Mouse (Mus musculus) forebrain, embryonic 16.5 days (tissue): ENCODE results near the gene 6030408B16Rik. TPM values are rescaled to one million over a fixed set of nuclear protein-coding genes. Genes with fewer than 3 reads are reported as not detected.

Source experiments
- ATAC-seq: fragments of 200-750 bp; cut with Nextera tagmentation; 2 replicates; pipeline ENCODE4 v1.8.0; 2017; ENCODE audit warnings: mild to moderate bottlenecking, moderate library complexity
- H3K27ac ChIP-seq: fragments of 300-500 bp; sonication (generic); 2 replicates; pipeline ENCODE4 v1.5.1; 2014; ENCODE audit warnings: low read length, control low read depth
- H3K27me3 ChIP-seq: fragments of 300-500 bp; sonication (generic); replicated peaks from 2 replicates; pipeline ENCODE4 v1.6.1; 2014; ENCODE audit warnings: low read length; ENCODE audit not compliant: control insufficient read depth, insufficient read depth
- H3K36me3 ChIP-seq: fragments of 300-500 bp; sonication (generic); 2 replicates; pipeline ENCODE4 v1.6.1; 2014; ENCODE audit not compliant: control insufficient read depth, insufficient read depth
- H3K4me1 ChIP-seq: fragments of 300-500 bp; sonication (generic); replicated peaks from 2 replicates; pipeline ENCODE4 v1.6.1; 2014; ENCODE audit warnings: low read length; ENCODE audit not compliant: control insufficient read depth, insufficient read depth
- H3K4me2 ChIP-seq: fragments of 300-500 bp; sonication (generic); 2 replicates; pipeline ENCODE4 v1.6.1; 2014; ENCODE audit warnings: mild to moderate bottlenecking, low read length, control low read depth
- H3K4me3 ChIP-seq: fragments of 300-500 bp; sonication (generic); replicated peaks from 2 replicates; pipeline ENCODE4 v1.5.1; 2014; ENCODE audit warnings: mild to moderate bottlenecking, low read length, control low read depth
- H3K9ac ChIP-seq: fragments of 300-500 bp; sonication (generic); replicated peaks from 2 replicates; pipeline ENCODE4 v1.6.1; 2014; ENCODE audit warnings: low read depth, low read length, control low read depth
- H3K9me3 ChIP-seq: fragments of 300-500 bp; sonication (generic); 2 replicates; pipeline ENCODE4 v1.6.1; 2016; ENCODE audit warnings: low read length; ENCODE audit not compliant: control insufficient read depth
- WGBS: fragments of 180-500 bp; shearing (Covaris S2); extraction: QIAGEN DNeasy Blood & Tissue Kit; methylation state at CpG from one replicate; pipeline ENCODE4 v1.1.7; 2014; 5-methylcytosine and 5-hydroxymethylcytosine counted together
- polyA plus RNA-seq: library from polyadenylated mRNA; unstranded; fragments of >200 nt; fragmentation: Nextera tagmentation; extraction: Ambion mirVana; gene quantifications from 2 replicates; pipeline ENCODE4 v1.2.1, GENCODE M21; 2015

The 6030408B16Rik gene
- polyA plus RNA-seq, result 0.29 and 0.30 TPM in 2 replicates

DNA sequence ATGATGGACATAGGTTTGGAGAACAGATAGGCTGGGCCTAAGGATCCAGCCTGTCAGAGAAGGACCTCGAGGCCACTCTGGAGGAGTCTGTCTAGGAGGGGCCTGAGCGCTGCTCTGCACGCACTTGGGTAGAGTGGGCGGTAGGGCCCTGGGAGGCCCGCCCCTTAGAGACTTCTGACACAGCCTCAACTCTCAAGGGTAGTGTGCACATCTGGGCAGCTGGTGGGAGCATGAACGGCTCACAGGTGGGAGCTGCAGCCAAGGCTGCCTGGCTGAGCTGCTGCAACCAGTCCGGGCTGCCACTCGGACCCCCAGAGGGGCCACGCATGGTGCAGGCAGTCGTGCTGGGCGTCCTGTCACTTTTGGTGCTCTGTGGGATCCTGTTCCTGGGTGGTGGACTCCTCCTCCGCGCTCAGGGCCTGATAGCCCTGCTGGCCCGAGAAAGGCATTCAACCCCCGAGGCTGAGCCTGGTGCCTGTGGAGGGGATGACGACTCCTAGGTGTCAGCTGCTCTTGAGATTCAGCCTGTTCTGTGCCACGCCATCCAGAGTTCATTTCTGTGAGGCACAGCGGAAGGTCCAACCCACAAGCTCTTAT lies at the start of gene 6030408B16Rik:
Gene 6030408B16Rik (plus strand): TSS at position 188 of the 597 bp plus-strand sequence.
- H3K9ac ChIP-seq, result no peak within 1 kb of the TSS
- peaks cover 10% of the 10 kb centered on the region; the same call in 1 of the 2 replicates for H3K36me3 ChIP-seq
- H3K4me2 ChIP-seq, result no peak within 1 kb of the TSS
- H3K4me1 ChIP-seq, result no peaks in the 10 kb centered on the region
- 68% methylated on average over 18 of the region's 18 CpGs for WGBS
- no peaks in the 10 kb centered on the region for H3K27me3 ChIP-seq
- no peak for ATAC-seq
- no peak within 1 kb of the TSS for H3K4me3 ChIP-seq
- no peak within 1 kb of the TSS for H3K27ac ChIP-seq
- no peaks in the 10 kb centered on the region for H3K9me3 ChIP-seq

DNA sequence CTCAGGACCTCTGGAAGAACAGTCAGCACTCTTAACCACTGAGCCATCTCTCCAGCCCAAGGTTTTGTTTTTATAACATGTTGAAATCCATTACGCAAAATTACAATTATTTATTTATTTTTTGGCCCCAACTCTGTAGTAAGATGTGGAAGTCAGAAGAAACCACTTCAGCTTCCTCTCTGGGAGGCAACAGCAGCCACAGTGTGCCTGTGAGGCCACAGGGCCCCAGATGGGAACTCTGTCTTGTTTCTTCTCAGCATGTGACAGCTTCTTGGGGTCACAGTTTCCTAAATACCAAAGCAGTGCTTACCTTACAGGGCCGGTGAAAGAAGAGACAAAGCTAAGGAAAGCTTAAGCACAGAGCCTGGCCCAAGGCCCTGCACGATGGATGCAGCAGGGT lies 49.0 kb upstream of the 6030408B16Rik start:
- H3K36me3 ChIP-seq, result no peaks in the 10 kb centered on the region
- H3K27me3 ChIP-seq, result no peaks in the 10 kb centered on the region
- ATAC-seq, result no peak
- 70% methylated on average over 3 of the region's 3 CpGs for WGBS
- H3K27ac ChIP-seq, result no peak overlapping the region
- H3K4me1 ChIP-seq, result peaks cover 14% of the 10 kb centered on the region
- H3K9me3 ChIP-seq, result no peaks in the 10 kb centered on the region
- H3K4me2 ChIP-seq, result no peak overlapping the region
- H3K9ac ChIP-seq, result no peak overlapping the region
- no peak overlapping the region for H3K4me3 ChIP-seq

DNA sequence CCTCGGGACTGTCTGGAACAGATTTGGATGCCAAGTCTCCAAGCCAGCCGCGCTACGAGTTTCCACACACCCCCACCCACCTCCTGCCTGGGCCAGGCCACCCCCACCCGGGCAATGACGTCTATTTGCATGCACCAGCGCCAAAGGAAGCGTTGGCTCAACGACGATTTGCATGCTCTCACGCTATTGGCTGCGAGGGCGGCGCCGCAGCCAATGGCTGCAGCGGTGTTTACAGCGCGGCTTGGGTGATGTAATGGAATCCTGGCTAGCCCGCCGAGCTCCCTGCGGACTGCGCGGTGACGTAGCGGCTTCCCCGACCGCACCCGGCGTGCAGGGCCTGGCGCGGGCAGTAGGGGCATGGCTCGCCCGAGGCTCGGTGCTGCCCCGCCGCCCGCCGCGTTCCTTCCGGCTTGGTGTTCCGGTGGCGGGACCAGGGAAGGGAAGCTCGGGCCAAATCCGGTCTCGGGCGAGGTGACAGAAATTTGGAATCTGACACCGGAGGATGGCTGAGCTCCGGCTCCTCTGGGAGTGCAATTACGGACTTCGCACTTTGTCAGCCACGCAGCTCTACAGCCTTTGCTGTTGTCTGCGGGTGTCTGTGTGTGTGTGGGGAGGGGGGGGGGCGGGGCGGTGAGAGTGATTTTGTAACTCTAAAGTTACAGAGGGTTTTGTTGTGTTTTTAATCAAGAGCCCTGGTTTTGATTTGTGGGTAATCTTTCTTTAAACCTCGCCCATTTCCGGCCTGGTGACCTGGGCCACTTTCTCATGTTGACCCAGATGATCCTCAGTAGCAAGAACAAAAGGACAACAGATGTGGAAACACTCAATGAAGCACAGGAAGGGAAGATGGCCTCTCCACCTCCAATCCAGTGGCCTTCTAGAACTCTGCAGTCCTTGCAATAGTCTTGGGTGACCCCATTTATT lies 46.5 kb upstream of the 6030408B16Rik start:
- Histone ChIP-seq H3K9ac (peak overlapping the region; percentile 77), H3K27me3 (no peaks in the 10 kb centered on the region), H3K9me3 (no peaks in the 10 kb centered on the region), H3K27ac (peak overlapping the region; percentile 86), H3K4me1 (peaks cover 7% of the 10 kb centered on the region), H3K4me3 (peak overlapping the region; percentile 67), H3K4me2 (peak overlapping the region; percentile 78), H3K36me3 (no peaks in the 10 kb centered on the region)
- ATAC-seq, result peak; percentile 99
- 3% methylated on average over 56 of the region's 56 CpGs for WGBS

DNA sequence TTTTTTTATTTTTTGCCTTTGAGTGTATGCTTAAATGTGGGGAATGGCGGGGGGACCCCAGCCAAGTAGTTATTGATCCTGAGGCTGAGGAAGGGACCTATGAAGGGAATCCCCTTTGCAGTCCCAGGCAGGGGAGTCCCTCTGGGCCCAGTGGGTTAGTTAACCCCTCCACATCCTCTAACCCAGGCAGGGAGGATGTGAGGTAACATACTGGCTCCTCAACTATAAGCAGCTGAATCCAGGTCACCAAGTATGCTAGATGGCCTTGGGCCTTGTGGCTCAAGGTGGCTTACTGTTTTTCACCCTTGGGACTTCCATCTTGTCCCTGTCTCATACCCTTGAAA lies 45.9 kb upstream of the 6030408B16Rik start:
- no peak for ATAC-seq
- Histone ChIP-seq H3K4me1 (peaks cover 7% of the 10 kb centered on the region), H3K36me3 (no peaks in the 10 kb centered on the region), H3K27ac (no peak overlapping the region), H3K4me3 (no peak overlapping the region; the same call in 1 of the 2 replicates), H3K9me3 (no peaks in the 10 kb centered on the region), H3K9ac (no peak overlapping the region), H3K27me3 (no peaks in the 10 kb centered on the region), H3K4me2 (peak overlapping the region; percentile 78)
- WGBS, result 84% methylated on average over 1 of the region's 1 CpGs

DNA sequence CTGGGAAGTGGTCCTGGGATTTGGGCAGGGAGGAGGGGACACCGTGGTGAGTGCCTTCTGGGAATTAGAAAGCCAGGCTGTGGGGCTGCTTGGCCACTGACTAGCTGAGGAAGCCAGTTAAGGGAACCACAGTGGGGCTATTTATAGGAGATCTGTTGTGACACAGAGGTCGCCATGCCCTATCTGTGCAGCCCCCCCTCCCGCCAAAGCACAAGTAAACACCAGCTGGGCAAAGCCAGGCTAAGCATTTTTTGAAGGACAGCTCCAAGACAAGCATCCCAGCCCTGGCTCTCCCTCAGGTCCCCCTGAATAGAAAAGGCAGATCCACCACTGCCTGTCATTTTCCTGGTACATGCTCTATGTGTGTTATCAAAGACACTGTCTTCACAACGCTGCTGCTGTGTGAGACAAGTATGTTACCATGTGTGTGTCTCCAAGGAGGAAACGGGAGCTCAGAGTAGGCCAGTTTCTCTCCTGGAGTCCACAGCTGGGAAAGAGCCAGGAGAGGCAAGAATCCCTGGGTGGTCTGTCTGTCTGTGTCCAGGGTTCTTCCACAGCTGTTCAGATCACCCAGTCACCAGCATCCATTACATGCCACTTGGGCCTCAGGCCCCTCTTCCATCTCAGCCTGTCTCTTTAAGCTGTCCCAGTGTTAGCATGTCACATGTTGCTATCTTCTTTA lies 44.8 kb upstream of the 6030408B16Rik start:
- H3K9me3 ChIP-seq, result no peaks in the 10 kb centered on the region
- H3K4me1 ChIP-seq, result peaks cover 7% of the 10 kb centered on the region
- H3K4me2 ChIP-seq, result no peak overlapping the region
- no peak overlapping the region for H3K4me3 ChIP-seq
- H3K27me3 ChIP-seq, result no peaks in the 10 kb centered on the region; the same call in 1 of the 2 replicates
- H3K9ac ChIP-seq, result no peak overlapping the region
- WGBS, result 68% methylated on average over 5 of the region's 5 CpGs
- H3K27ac ChIP-seq, result no peak overlapping the region
- no peaks in the 10 kb centered on the region for H3K36me3 ChIP-seq
- ATAC-seq, result no peak

DNA sequence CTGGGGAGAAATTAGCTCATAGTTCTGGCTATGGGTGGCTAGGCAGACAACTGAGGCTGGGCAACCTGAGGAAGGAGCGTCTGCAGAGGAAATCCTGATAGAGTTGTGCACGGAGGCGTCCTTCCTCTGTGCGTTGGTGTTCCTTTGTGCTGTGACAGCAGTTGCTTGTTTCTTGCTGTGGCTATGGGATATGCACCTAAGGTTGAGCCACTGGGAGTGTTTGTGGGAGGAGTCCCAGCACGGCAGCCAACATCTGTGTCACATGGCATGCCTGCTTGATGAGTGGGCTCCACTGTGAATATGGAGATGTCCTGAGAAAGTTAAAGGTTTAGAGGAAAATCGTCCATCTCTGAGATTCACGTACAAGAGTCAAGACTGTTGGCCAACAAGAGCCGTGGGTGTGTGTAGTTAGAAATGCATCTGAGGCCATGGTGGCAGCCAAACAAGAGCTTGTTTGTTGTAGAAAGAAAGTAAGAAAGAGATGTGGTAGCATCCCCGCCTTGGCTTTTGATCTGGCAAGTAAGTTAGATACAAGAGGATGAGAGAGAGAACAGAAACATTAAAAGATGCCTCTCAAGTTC lies 42.7 kb upstream of the 6030408B16Rik start:
- WGBS, result 77% methylated on average over 9 of the region's 9 CpGs
- Histone ChIP-seq H3K27ac (no peak overlapping the region), H3K9ac (no peak overlapping the region), H3K27me3 (no peaks in the 10 kb centered on the region; the same call in 1 of the 2 replicates), H3K9me3 (no peaks in the 10 kb centered on the region), H3K36me3 (no peaks in the 10 kb centered on the region), H3K4me1 (peaks cover 19% of the 10 kb centered on the region), H3K4me2 (no peak overlapping the region), H3K4me3 (no peak overlapping the region)
- no peak for ATAC-seq

DNA sequence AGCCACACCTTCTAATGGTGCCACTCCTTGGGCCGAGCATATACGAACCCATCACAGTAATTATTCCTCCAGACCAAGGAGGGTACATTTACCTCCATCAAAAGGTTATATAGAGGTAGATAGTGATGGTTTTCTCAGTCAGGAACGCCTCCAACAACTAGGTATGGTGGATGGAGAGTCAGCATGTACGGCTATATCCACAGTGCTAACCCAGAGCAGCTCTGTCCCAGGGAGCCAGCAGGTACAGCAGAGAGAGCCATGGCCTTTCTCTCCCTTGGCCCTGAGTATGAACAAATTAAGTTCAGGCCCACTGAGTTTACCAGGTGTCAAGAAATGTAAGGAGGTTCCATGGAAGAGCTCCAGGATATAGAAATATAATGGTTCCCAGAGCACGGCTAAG lies 41.1 kb upstream of the 6030408B16Rik start:
- Histone ChIP-seq H3K27ac (no peak overlapping the region), H3K4me2 (no peak overlapping the region), H3K4me1 (peaks cover 12% of the 10 kb centered on the region), H3K27me3 (no peaks in the 10 kb centered on the region; the same call in 1 of the 2 replicates), H3K9me3 (no peaks in the 10 kb centered on the region), H3K9ac (no peak overlapping the region), H3K36me3 (no peaks in the 10 kb centered on the region), H3K4me3 (no peak overlapping the region)
- 88% methylated on average over 5 of the region's 5 CpGs for WGBS
- ATAC-seq, result no peak

DNA sequence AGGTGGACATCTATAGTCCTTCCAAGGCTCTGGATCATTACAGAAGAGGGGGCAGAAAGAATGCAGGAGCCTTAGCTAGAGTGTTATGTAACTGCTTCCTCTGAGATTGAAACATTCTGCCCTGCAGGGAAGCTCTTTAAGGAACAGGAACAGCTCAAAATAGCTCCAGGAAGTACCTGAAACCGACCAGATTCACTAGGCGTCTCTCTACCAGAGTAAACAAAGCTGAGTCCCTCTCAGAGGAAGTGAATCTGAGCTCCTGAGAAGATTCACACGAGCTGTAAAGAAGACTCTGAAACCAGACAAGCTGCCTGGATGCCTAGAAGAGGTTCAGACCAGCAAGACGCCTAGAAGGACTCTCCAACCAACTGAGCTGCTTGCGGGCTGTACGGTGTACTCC lies 40.4 kb upstream of the 6030408B16Rik start:
- Histone ChIP-seq H3K4me1 (peaks cover 11% of the 10 kb centered on the region; the same call in 1 of the 2 replicates), H3K4me2 (no peak overlapping the region), H3K9me3 (no peaks in the 10 kb centered on the region), H3K36me3 (no peaks in the 10 kb centered on the region), H3K4me3 (no peak overlapping the region), H3K27me3 (no peaks in the 10 kb centered on the region; the same call in 1 of the 2 replicates), H3K9ac (no peak overlapping the region), H3K27ac (no peak overlapping the region)
- whole genome bisulfite sequencing, result 83% methylated on average over 6 of the region's 6 CpGs
- ATAC-seq, result no peak

DNA sequence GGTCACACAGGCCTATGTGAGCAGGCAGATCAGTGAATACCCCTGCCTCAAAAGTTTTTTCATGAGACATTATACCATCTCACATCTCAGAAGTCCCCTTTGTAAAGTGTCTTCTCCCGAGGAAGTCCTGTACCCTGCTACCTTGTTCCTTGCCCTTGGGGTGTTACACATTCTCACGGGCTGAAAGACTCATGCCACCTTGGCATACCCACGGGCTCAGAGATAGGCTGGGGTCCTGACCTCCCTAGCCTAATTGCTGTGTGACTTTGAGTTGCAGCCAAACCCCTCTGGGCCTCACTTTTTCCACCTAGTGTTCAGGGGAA lies 39.5 kb upstream of the 6030408B16Rik start:
- H3K36me3 ChIP-seq, result no peaks in the 10 kb centered on the region
- H3K4me1 ChIP-seq, result peaks cover 11% of the 10 kb centered on the region; the same call in 1 of the 2 replicates
- peak overlapping the region; percentile 81 for H3K9ac ChIP-seq
- peak overlapping the region; percentile 93 for H3K4me2 ChIP-seq
- WGBS, result 36% methylated on average over 3 of the region's 3 CpGs
- no peaks in the 10 kb centered on the region for H3K9me3 ChIP-seq
- H3K27me3 ChIP-seq, result no peaks in the 10 kb centered on the region; the same call in 1 of the 2 replicates
- no peak overlapping the region for H3K27ac ChIP-seq
- peak overlapping the region; percentile 66 for H3K4me3 ChIP-seq
- ATAC-seq, result peak; percentile 8; the same call in 1 of the 2 replicates
